Mouse (Mus musculus) stomach, embryonic 15.5 days (tissue): ENCODE data around the gene Il17re. TPM values are rescaled to one million over a fixed set of nuclear protein-coding genes. Genes with fewer than 3 reads are reported as not detected.

ENCODE experiments used
- ATAC-seq: fragments of 200-750 bp; cut with Nextera tagmentation; 2 replicates; pipeline ENCODE4 v1.8.0; 2017; ENCODE audit warnings: low read depth, moderate number of reproducible peaks, moderate TSS enrichment; ENCODE audit not compliant: insufficient read depth, low FRiP score
- H3K27ac ChIP-seq: fragments of 300-500 bp; sonication (generic); 2 replicates; pipeline ENCODE4 v1.5.1; 2015; ENCODE audit warnings: mild to moderate bottlenecking, inconsistent platforms
- H3K27me3 ChIP-seq: fragments of 300-500 bp; sonication (generic); replicated peaks from 2 replicates; pipeline ENCODE4 v1.6.1; 2015; ENCODE audit warnings: inconsistent platforms
- H3K36me3 ChIP-seq: fragments of 300-500 bp; sonication (generic); 2 replicates; pipeline ENCODE4 v1.6.1; 2015; ENCODE audit warnings: inconsistent platforms
- H3K4me1 ChIP-seq: fragments of 300-500 bp; sonication (generic); 2 replicates; pipeline ENCODE4 v1.6.1; 2015; ENCODE audit warnings: inconsistent platforms
- H3K4me2 ChIP-seq: fragments of 300-500 bp; sonication (generic); 2 replicates; pipeline ENCODE4 v1.6.1; 2015; ENCODE audit warnings: mild to moderate bottlenecking, inconsistent platforms
- H3K4me3 ChIP-seq: fragments of 300-500 bp; sonication (generic); replicated peaks from 2 replicates; pipeline ENCODE4 v1.5.1; 2015; ENCODE audit warnings: inconsistent platforms
- H3K9ac ChIP-seq: fragments of 300-500 bp; sonication (generic); 2 replicates; pipeline ENCODE4 v1.6.1; 2015; ENCODE audit warnings: inconsistent platforms
- H3K9me3 ChIP-seq: fragments of 300-500 bp; sonication (generic); 2 replicates; pipeline ENCODE4 v1.6.1; 2016; ENCODE audit warnings: inconsistent platforms
- WGBS: fragments of 180-500 bp; shearing (Covaris S2); methylation state at CpG from one replicate; pipeline ENCODE4 v1.1.7; 2015; 5-methylcytosine and 5-hydroxymethylcytosine counted together
- microRNA-seq: library from miRNA; unstranded; fragments of <30 nt; microRNA quantifications from one replicate; pipeline ENCODE4, GENCODE M21; 2016
- polyA plus RNA-seq: library from polyadenylated mRNA; unstranded; fragments of >200 nt; fragmentation: Nextera tagmentation; extraction: Ambion mirVana; gene quantifications from 2 replicates; pipeline ENCODE4 v1.2.1, GENCODE M21; 2015

Gene Il17re
- polyA plus RNA-seq, 1 experiment from 2014 or later: 18.2 TPM

DNA sequence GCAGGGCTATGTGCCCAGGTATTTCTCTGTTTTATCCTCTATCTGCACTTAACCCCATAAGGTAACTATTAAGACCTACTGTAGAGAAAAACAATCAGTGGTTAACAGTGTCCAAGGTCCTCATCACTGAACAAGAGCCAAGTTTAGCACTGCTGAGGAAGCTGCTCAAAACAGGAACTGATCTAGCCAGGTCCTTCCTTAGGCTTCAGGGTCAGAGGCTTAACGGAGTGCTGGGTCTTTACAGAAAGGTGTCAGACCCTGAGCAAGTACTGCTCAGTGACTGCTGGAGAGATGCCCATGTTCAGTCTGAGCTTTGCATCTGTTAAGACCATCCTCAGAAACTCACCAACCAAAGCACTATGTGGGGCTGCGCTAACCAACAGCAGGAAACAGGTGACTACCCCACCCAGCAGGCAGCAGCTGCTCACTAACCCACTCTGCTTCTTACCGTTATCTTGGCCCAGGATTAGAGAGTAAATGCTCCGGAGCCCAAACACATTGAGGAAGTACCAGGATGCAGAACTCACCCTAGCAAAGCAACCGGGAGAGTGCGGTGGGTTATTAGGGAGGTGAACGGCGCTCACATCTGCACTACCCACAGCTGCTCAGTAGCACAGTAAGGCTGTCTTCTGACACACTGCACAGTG lies 59.3 kb downstream of the Il17re start:
- no peaks in the 10 kb centered on the region for H3K9me3 ChIP-seq
- H3K4me2 ChIP-seq: no peak overlapping the region
- H3K27ac ChIP-seq: no peak overlapping the region
- WGBS: 89% methylated on average over 8 of the region's 8 CpGs
- peaks cover 69% of the 10 kb centered on the region for H3K36me3 ChIP-seq
- no peaks in the 10 kb centered on the region for H3K27me3 ChIP-seq
- no peak overlapping the region for H3K9ac ChIP-seq
- ATAC-seq: no peak
- H3K4me3 ChIP-seq: no peak overlapping the region
- no peaks in the 10 kb centered on the region for H3K4me1 ChIP-seq

Small RNA genes within 50 kb of the gene (microRNA-seq; reads per million reads assigned to microRNA genes)
- gene Gm24387: not detected

Other genes with a start within 250 kb of the Il17re start
- 34.3 and 38.2 TPM in 2 replicates for gene Mtmr14, start 220.6 kb upstream of the Il17re start, polyA plus RNA-seq
- gene Cpne9, start 176.2 kb upstream of the Il17re start, polyA plus RNA-seq: 0.22 and 0.23 TPM in 2 replicates
- gene Brpf1, start 151.3 kb upstream of the Il17re start, polyA plus RNA-seq: 15.9 and 17.6 TPM in 2 replicates
- 13.1 and 13.3 TPM in 2 replicates for gene Ogg1, start 131.5 kb upstream of the Il17re start, polyA plus RNA-seq
- gene Camk1, start 114.5 kb upstream of the Il17re start, polyA plus RNA-seq: 92.7 and 94.4 TPM in 2 replicates
- gene Tada3, start 80.6 kb upstream of the Il17re start, polyA plus RNA-seq: 44.1 and 44.2 TPM in 2 replicates
- 362 and 387 TPM in 2 replicates for gene Arpc4, start 80.4 kb upstream of the Il17re start, polyA plus RNA-seq
- gene Ttll3, start 69.2 kb upstream of the Il17re start, polyA plus RNA-seq: 2.9 and 3.2 TPM in 2 replicates
- 15.9 and 20.8 TPM in 2 replicates for gene Rpusd3, start 39.1 kb upstream of the Il17re start, polyA plus RNA-seq
- 2.3 and 3.8 TPM in 2 replicates for gene Cidec, start 22.7 kb upstream of the Il17re start, polyA plus RNA-seq
- gene Jagn1, start 15.9 kb upstream of the Il17re start, polyA plus RNA-seq: 84.2 and 91.1 TPM in 2 replicates
- 26.4 and 26.7 TPM in 2 replicates for gene Il17rc, start 12.9 kb downstream of the Il17re start, polyA plus RNA-seq
- 23.2 and 23.3 TPM in 2 replicates for gene Creld1, start 24.8 kb downstream of the Il17re start, polyA plus RNA-seq
- 0.40 and 0.54 TPM in 2 replicates for gene Prrt3, start 43.4 kb downstream of the Il17re start, polyA plus RNA-seq
- gene Emc3, start 73.2 kb downstream of the Il17re start, polyA plus RNA-seq: 88.5 and 94.7 TPM in 2 replicates
- 8.1 and 9.7 TPM in 2 replicates for gene Fancd2, start 73.2 kb downstream of the Il17re start, polyA plus RNA-seq
- 0.23 TPM in 1 of 2 replicates, not detected in the other for gene Fancd2os, start 142.2 kb downstream of the Il17re start, polyA plus RNA-seq
- gene Brk1, start 146.3 kb downstream of the Il17re start, polyA plus RNA-seq: 199 and 202 TPM in 2 replicates
- 39.5 and 43.6 TPM in 2 replicates for gene Vhl, start 165.5 kb downstream of the Il17re start, polyA plus RNA-seq
- gene Irak2, start 180.0 kb downstream of the Il17re start, polyA plus RNA-seq: 8.0 and 10.0 TPM in 2 replicates
- gene Tatdn2, start 238.6 kb downstream of the Il17re start, polyA plus RNA-seq: 0.81 and 0.99 TPM in 2 replicates